Mouse (Mus musculus) erythroid progenitor cell, adult 5-6 weeks (primary cell): Measurements from ENCODE around the gene Ech1. TPM values are rescaled to one million over a fixed set of nuclear protein-coding genes. Genes with fewer than 3 reads are reported as not detected.

ENCODE experiments used
- ATAC-seq: replicated peaks from 2 replicates; pipeline ENCODE4 v1.8.0; 2016; ENCODE audit warnings: moderate number of reproducible peaks, mild to moderate bottlenecking, moderate TSS enrichment, inconsistent platforms; ENCODE audit not compliant: poor library complexity, low FRiP score, severe bottlenecking
- total RNA-seq, 2 experiments: library from RNA; stranded (forward) in 1 of 2; stranded (reverse) in 1 of 2; fragments of 150-400 nt in 1 of 2; fragments of 186-747, 209-891 nt in 1 of 2; gene quantifications; 2 replicates each; pipeline versions ENCODE4 v1.2.3 to v1.2.4; 2015 to 2017; ENCODE audit warnings: low replicate concordance in 2 of 2

Ech1 gene
- total RNA-seq, 2 experiments from 2014 or later, result 10.6 to 61.2 TPM

DNA sequence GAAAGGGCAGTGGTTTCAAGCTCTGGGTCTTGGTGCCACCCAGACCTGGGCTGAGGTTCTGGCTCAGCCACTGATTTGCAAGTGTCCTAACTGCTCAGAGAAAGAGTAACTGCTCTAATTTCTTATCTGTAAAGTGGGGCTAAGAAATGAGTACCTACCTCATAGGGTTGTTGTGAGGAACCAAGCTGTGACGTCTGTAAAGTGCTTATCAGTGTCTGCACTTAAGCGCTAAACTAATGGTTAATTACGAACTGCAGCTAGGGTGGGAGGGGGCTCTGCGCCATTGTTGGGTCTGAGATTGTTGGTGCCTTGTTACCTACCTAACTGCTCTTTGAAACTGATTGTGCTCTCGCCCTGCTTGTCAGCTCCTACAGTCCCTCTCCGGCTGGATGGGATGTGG, 7.5 kb upstream of the Ech1 start:
- ATAC-seq, result no peak

- no peak for ATAC-seq
Observed at GRCm38 (mm10) chr7:28817957-28818356, 7.1 kb upstream of the Ech1 start.

GRCm38 (mm10) chr7:28818436-28818835, 6.6 kb upstream of the Ech1 start:
- ATAC-seq, result no peak

DNA sequence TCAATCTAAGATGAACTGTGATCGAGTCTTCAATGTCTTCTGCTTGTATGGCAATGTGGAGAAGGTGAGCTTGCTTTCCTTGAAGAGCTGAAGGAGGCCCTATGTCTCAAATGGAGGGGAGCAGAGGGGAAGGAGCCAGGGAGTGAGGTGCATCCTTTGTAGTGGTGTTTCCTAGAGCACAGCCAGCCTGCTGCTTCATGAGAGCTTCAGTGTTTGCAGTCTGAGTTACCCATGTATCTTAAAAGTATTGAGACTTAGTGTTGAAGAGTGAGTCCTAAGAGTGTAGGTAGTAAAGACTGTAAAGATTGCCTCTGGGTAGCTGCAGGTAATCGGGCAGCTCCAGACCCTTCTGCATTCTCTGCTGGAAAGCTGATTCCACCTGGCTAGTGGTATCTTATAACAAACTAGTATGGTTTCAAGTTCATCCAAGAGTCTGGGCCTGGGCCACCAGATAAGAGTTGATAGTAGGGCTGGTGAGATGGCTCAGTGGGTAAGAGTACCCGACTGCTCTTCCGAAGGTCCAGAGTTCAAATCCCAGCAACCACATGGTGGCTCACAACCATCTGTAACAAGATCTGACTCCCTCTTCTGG, 6.1 kb upstream of the Ech1 start:
- ATAC-seq, result no peak

GRCm38 (mm10) chr7:28819571-28819970, 5.4 kb upstream of the Ech1 start:
- no peak for ATAC-seq

DNA sequence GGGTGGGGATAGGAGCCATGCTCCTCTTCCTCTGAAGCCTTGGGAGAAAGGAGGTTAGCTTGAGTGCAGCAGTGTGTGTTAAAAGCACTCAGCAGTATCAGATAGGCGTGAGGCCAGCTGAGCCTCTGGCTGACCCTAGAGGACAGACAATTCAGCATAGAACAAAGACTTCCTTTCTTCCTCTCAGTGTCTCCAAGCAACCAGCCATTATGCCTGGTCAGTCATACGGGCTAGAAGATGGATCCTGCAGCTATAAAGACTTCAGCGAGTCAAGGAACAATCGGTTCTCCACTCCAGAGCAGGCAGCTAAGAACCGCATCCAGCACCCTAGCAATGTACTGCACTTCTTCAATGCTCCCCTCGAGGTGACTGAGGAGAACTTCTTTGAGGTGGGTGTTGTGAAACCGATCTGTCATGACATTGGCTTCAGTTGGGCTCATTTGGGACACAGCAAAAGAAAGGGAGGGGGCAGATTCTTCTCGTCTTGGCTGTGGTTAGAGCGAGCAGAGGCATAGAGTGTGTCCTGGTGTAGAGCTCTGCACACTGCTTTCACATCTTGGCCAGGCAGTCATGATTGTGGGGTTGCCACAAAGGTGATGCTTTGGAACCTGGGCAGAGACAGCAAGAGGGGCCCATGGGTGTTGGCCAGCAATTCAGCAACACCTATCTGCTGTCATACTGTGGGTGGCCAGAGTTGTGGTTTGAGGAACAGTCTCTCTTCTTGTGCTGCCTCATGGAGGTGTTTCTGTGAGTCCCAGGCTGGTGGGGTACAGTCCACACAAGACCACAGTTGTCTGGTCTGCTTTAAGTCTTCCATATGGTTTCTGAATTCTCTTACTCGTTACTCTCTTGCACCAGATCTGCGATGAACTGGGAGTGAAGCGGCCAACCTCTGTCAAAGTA, 4.4 kb upstream of the Ech1 start:
- no peak for ATAC-seq

DNA sequence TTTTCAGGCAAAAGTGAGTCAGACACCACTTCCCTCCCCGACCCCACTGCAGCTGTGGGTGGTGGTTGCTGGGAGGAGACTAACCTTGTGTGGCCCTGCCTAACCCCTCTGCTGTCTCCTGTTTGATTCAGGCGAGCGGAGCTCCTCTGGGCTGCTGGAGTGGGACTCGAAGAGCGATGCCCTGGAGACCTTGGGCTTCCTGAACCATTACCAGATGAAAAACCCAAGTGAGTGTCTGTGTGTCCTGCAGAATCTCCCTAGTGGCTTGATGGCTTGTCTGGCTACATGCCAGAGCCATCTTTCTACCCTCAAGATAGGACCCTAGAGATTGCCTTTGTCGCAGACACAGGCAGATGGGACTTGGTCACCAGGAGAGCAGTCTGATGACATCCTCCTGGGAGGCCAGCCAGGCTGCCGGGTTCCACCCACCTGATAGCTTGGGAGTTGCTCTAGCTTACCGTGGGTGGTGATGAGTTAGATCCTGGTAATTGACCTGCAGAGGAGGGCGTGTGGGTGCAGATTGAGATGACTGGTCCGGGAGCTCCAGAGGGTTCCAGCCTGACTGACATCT, 3.7 kb upstream of the Ech1 start:
- ATAC-seq, result no peak

DNA sequence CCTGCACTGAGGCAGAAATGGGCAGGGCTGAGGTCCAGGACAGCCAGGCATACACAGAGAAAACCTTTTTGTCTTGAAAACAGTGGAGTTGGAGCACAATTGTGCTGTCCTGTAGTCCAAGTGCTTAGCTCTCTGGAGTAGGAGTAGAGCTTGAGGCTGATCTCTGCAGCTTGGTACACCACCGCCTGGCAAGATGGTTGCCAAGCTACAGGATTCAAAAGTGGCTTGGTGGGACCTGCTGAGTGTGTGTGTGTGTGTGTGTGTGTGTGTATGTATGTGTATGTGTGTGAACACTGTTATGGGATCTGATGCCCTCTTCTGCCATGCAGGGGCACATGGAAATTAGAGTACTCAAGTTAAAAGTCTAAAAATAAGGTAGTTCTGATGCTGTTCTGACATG, 2.5 kb upstream of the Ech1 start:
- ATAC-seq, result no peak

DNA sequence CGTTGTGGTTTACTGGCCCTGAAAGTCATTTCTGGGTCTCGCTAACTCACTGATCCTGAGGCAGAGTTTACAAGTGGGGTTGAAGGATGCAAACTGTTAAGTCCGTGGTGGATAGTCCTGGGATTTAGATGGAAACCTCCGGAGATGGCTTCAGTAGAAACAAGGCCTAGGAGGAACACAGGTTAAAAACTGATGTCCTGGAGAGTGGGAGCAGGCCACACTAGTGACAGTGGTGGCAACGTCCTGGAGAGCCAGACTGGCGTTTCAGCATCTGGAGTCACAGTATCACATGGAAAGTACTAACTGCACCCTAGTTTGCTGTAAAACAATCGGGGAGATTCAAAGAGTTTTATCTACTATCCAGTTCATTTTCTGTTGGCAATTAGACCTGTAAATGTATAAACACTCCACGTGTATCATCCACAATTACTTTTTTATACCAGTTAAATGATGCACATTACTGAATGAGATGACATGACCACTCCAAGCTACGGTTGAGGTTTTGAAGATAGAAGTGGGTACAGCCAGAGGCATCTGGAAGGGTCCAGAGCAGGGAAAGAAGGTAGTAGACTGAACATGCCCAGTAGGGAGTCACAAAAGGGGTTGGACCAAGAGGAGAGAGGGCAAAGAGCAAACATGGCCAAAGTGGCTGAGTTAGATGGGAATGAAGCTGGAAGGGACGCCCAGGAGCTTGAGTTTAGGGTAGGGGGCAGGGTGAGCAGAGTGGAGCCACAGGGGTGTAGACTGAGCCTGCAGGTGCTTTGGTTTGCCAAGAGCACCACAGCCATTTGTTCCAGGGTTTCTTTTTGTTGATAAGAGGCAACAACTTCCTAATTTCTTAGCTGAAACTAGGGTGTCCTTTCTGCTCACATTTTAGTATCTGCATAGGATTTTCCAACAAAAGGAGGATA, 1.8 kb upstream of the Ech1 start:
- no peak for ATAC-seq

- no peak for ATAC-seq
Observed at GRCm38 (mm10) chr7:28823932-28824331, 1.1 kb upstream of the Ech1 start.

DNA sequence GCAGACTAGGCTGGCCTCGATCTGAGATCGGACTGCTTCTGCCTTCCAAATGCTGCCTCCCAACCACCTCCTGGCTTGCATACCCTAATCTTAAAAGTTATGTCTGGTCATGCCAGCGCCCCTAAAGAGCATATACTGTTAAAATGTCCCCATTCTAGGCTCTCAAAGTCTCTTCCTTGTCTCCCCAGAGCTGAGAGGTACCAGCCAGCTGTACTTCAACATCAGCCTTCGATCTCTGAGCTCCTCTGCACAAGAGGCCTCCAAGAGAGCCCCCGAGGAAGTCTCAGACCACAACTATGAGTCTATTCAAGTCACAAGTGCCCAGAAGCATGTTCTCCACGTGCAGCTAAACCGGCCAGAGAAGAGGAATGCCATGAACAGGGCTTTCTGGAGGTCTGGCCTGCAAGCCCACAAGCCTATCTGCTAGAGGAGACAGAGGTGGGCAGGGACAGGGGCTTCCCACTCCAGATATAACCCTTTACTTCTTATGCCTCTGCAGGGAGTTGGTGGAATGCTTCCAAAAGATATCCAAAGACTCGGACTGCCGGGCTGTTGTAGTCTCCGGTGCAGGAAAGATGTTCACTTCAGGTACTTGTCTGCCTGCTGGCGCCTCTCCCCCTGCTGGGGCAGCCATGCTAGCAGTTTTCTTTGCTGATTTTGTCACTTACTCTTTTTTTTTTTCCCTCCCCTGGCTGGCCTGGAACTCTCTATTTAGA, 827 bp downstream of the Ech1 start:
- peak; percentile 42; the same call in 1 of the 2 replicates for ATAC-seq

GRCm38 (mm10) chr7:28826402-28826772, 1.4 kb downstream of the Ech1 start:
- ATAC-seq, result no peak

DNA sequence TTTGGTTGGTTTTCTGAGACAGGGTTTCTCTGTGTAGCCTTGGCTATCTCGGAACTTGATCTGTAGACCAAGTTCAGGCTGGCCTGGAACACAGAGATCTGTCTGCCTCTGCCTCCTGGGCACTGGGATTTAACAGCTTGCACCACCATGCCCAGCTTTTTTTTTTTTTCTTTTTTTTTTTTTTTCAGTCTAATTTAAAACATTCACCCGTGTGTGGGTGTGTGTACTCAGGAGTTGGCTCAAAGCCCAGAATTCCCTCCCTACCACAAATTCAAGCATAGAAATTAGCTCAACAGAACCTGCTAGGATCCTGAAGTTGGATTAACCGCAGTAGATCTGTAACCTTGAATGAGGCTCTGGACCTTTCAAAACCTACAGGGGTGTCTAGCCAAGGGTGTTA, 2.3 kb downstream of the Ech1 start:
- ATAC-seq, result no peak

GRCm38 (mm10) chr7:28829821-28830220, 4.8 kb downstream of the Ech1 start:
- ATAC-seq, result no peak

DNA sequence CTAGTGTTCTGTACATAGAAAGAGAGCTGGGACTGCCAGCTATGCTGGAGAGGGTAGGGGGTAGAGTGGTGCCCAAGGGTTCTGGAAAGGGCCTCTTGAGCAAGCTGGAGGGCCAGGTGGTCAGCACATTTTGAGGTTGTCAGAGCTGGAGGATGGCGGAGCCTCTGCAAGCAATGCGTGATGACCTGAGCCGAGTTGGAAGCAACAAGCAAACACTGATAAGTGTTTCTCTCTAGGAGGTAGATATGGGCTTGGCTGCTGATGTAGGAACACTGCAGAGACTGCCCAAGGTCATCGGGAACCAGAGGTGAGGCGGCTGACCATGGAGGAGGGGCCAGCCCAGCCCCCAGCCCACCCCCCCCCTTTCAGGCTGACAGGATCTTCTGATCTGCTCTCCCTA, 6.0 kb downstream of the Ech1 start:
- no peak for ATAC-seq

GRCm38 (mm10) chr7:28831411-28832125, 6.6 kb downstream of the Ech1 start:
- no peak; the same call in 1 of the 2 replicates for ATAC-seq

DNA sequence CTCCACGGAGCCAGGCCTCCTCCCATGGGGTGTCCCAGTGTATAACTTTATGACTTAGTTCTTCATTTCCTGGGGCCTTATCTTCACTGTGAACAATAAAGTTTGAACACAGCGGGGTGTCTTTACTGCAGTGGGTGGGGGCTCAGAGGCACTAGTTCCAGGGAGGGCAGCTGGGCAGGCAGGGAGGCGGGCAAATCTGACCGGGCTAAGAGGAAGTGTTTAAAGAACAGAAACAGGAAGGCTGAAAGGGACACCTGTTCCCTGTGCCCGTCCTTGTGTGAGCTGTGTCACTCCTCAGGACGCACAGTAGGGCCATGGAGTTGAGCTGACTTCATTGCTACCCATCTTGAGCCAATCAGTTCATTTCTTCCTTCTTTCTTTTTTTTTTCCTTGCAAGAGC, 7.1 kb downstream of the Ech1 start:
- no peak for ATAC-seq

- no peak for ATAC-seq
Observed at GRCm38 (mm10) chr7:28833723-28834347, 8.8 kb downstream of the Ech1 start, which contains the start of gene Lgals4. Lgals4 (plus strand) TSS chr7:28833854.
